Mouse (Mus musculus) CH12.LX (cell line): ENCODE measurements around the gene Bcar1. TPM values are rescaled to one million over a fixed set of nuclear protein-coding genes. Genes with fewer than 3 reads are reported as not detected.
A peak's percentile ranks its signal among the peaks of the same experiment; 100 is the strongest.

Experiments used
- DNase-seq: peaks from one replicate; pipeline ENCODE4 v3.0.0-alpha.2; 2013; ENCODE audit errors: extremely low read depth
- H3K27ac ChIP-seq: 2 replicates; pipeline ENCODE4 v1.5.1; 2012; ENCODE audit warnings: low read depth, mild to moderate bottlenecking, control low read depth, moderate library complexity; ENCODE audit not compliant: insufficient read depth
- H3K27me3 ChIP-seq: replicated peaks from 2 replicates; pipeline ENCODE3; 2012; ENCODE audit warnings: inconsistent platforms
- H3K36me3 ChIP-seq, 2 experiments: replicated peaks in 1 of 2; 2 replicates each; pipeline versions ENCODE3 to v1.6.1; 2012; ENCODE audit warnings: inconsistent platforms in 1 of 2, low read length in 1 of 2, mild to moderate bottlenecking in 1 of 2, mixed read lengths in 1 of 2, moderate library complexity in 1 of 2; ENCODE audit not compliant: control insufficient read depth in 1 of 2, insufficient read depth in 1 of 2
- H3K4me1 ChIP-seq, 2 experiments: 2 replicates each; pipeline ENCODE4 v1.6.1; 2012; ENCODE audit warnings: inconsistent platforms in 1 of 2, moderate library complexity in 1 of 2; ENCODE audit not compliant: insufficient read depth in 2 of 2, control insufficient read depth in 1 of 2
- H3K4me2 ChIP-seq: 2 replicates; pipeline ENCODE4 v1.6.1; 2012; ENCODE audit warnings: low read depth, mild to moderate bottlenecking, control low read depth; ENCODE audit not compliant: poor library complexity, insufficient read depth, severe bottlenecking
- H3K4me3 ChIP-seq, 3 experiments: fragments of 150-350 bp in 1 of 3; sonication (generic) in 1 of 3; replicated peaks in 1 of 3; 2 replicates each; pipeline versions ENCODE3 to v1.5.1; 2011 to 2012; ENCODE audit warnings: low read depth in 2 of 3, low read length in 2 of 3, mild to moderate bottlenecking in 2 of 3, moderate library complexity in 2 of 3, control low read depth in 1 of 3, improper control_type of control experiment in 1 of 3, inconsistent platforms in 1 of 3, mixed read lengths in 1 of 3; ENCODE audit not compliant: poor library complexity in 1 of 3
- H3K79me2 ChIP-seq: replicated peaks from 2 replicates; pipeline ENCODE4 v1.6.1; 2012; ENCODE audit warnings: mild to moderate bottlenecking, moderate library complexity; ENCODE audit not compliant: control insufficient read depth, poor library complexity, insufficient read depth, severe bottlenecking; ENCODE audit errors: extremely low read depth
- H3K9ac ChIP-seq: 2 replicates; pipeline ENCODE4 v1.6.1; 2012; ENCODE audit warnings: low read depth, mild to moderate bottlenecking, control low read depth, moderate library complexity; ENCODE audit not compliant: insufficient read depth
- H3K9me3 ChIP-seq: replicated peaks from 2 replicates; pipeline ENCODE3; 2012; ENCODE audit warnings: low read length, inconsistent platforms, mixed read lengths
- CTCF ChIP-seq, 2 experiments: IDR thresholded peaks in 1 of 2; conservative IDR thresholded peaks in 1 of 2; 2 replicates each; pipeline ENCODE4 v1.5.1; 2011 to 2012; ENCODE audit warnings: low read depth in 2 of 2, low read length in 2 of 2, improper control_type of control experiment in 1 of 2, inconsistent platforms in 1 of 2, mild to moderate bottlenecking in 1 of 2, moderate library complexity in 1 of 2
- E2F4 ChIP-seq: IDR thresholded peaks from 2 replicates; pipeline ENCODE4 v1.6.1; 2011; ENCODE audit warnings: low read depth, low read length, improper control_type of control experiment; ENCODE audit not compliant: insufficient replicate concordance
- ELF1 ChIP-seq: IDR thresholded peaks from 2 replicates; pipeline ENCODE4 v1.6.1; 2014; ENCODE audit warnings: low read depth, mild to moderate bottlenecking, inconsistent platforms, low read length, improper control_type of control experiment
- EP300 ChIP-seq: IDR thresholded peaks from 2 replicates; pipeline ENCODE4 v1.6.1; 2011; ENCODE audit warnings: low read length, improper control_type of control experiment
- ETS1 ChIP-seq: conservative IDR thresholded peaks from 2 replicates; pipeline ENCODE4 v1.6.1; 2012; ENCODE audit warnings: low read depth, mild to moderate bottlenecking, inconsistent platforms, low read length, improper control_type of control experiment, moderate library complexity
- HCFC1 ChIP-seq: IDR thresholded peaks from 2 replicates; pipeline ENCODE4 v1.6.1; 2012; ENCODE audit warnings: low read depth, mild to moderate bottlenecking, inconsistent platforms, low read length, improper control_type of control experiment
- MAZ ChIP-seq: IDR thresholded peaks from 2 replicates; pipeline ENCODE4 v1.6.1; 2012; ENCODE audit warnings: low read depth, mild to moderate bottlenecking, inconsistent platforms, low read length, improper control_type of control experiment, moderate library complexity
- NELFE ChIP-seq: IDR thresholded peaks from 2 replicates; pipeline ENCODE4 v1.6.1; 2011; ENCODE audit warnings: low read depth, low read length, improper control_type of control experiment
- PAX5 ChIP-seq: IDR thresholded peaks from 2 replicates; pipeline ENCODE4 v1.6.1; 2012; ENCODE audit warnings: low read length, inconsistent platforms, mixed read lengths
- RAD21 ChIP-seq: IDR thresholded peaks from 2 replicates; pipeline ENCODE4 v1.6.1; 2011; ENCODE audit warnings: low read depth, mild to moderate bottlenecking, low read length, improper control_type of control experiment, moderate library complexity
- SMC3 ChIP-seq: IDR thresholded peaks from 2 replicates; pipeline ENCODE4 v1.6.1; 2011; ENCODE audit warnings: low read depth, low read length, improper control_type of control experiment
- ZC3H11A ChIP-seq: IDR thresholded peaks from 2 replicates; pipeline ENCODE4 v1.6.1; 2012; ENCODE audit warnings: low read depth, mild to moderate bottlenecking, inconsistent platforms, low read length, improper control_type of control experiment
- ZMIZ1 ChIP-seq: IDR thresholded peaks from 2 replicates; pipeline ENCODE4 v1.6.1; 2012; ENCODE audit warnings: low read depth, mild to moderate bottlenecking, inconsistent platforms, low read length, improper control_type of control experiment
- dilution Hi-C: fragments of 300-500 bp; cut with MboI; formaldehyde crosslinking; loops from 2 replicates; pipeline ENCODE4 v1.14.3; 2020; ENCODE audit warnings: low sequenced_read_pairs; ENCODE audit not compliant: extremely low pct_unique_long_range_greater_than_20kb, extremely low pct_ligation_motif_present
- in situ Hi-C: fragments of 300-500 bp; cut with MboI; formaldehyde crosslinking; loops from 3 replicates; pipeline ENCODE4 v1.14.3; 2019; ENCODE audit warnings: low sequenced_read_pairs, low pct_ligation_motif_present, low pct_unique_long_range_greater_than_20kb, mixed read lengths
- polyA plus RNA-seq: library from polyadenylated mRNA; unstranded; fragments of >175 nt; gene quantifications from 2 replicates; pipeline ENCODE4 v1.2.1, GENCODE M21; 2012; ENCODE audit warnings: low read depth; ENCODE audit not compliant: insufficient read length
- total RNA-seq, 2 experiments: library from RNA; depleted of rRNA; stranded (reverse); fragments of 300-350 nt in 1 of 2; fragments of >200 nt in 1 of 2; gene quantifications; 2 replicates each; pipeline ENCODE4 v1.2.3; 2012 to 2014

Bcar1 gene
- total and polyA plus RNA-seq, 3 experiments, result 0.97 to 2.1 (median 1.2) TPM

DNA sequence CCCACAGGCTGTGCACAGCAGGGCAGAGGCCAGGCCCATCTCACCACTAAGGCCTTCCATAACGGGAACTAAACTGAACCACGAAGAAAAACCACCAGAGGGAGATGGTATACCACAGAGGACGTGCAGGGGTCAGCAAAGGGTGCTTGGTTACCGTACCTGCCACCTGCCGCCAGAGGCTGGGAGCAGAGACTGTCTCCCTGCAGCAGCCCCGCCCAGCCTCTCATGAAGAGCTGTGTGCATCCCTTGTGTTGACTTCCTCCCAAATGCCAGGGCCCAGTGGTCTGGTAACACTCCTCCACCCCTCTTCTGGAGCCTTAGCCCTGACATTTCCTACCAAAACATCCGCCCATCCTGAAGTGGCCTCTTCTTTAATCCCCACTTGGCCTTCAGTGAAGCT lies 4.0 kb downstream of the Bcar1 start:
- Histone ChIP-seq H3K4me1 (no peaks in the 10 kb centered on the region), H3K4me2 (no peak overlapping the region), H3K27ac (no peak overlapping the region), H3K9ac (no peak overlapping the region), H3K9me3 (peaks cover 3% of the 10 kb centered on the region), H3K79me2 (no peaks in the 10 kb centered on the region), H3K36me3 (no peaks in the 10 kb centered on the region), H3K4me3 (no peak overlapping the region), H3K27me3 (peaks cover 89% of the 10 kb centered on the region)
- dilution Hi-C loops, result no loop called here
- DNase-seq, result no peak
- TF ChIP-seq CTCF (conservative IDR thresholded peaks at IDR 0.05 in 1 of 2, IDR thresholded peaks at IDR 0.05 in 1 of 2; ENCODE audit: low read depth in 2 of 2, low read length in 2 of 2), result peak in 1 of 2 experiments; percentile 60; a peak in 2 of 4 replicates
- TF ChIP-seq RAD21, result peak; percentile 33
- TF ChIP-seq SMC3, result peak; percentile 37
- TF ChIP-seq EP300, result no peak
- in situ Hi-C loops, result loop anchor here (10.0 kb wide), 1 partner anchor 95 kb away; no protein-coding TSS in a partner anchor

- Histone ChIP-seq H3K4me1 (no peaks in the 10 kb centered on the region), H3K79me2 (no peaks in the 10 kb centered on the region), H3K4me3 (no peak overlapping the region), H3K4me2 (no peak overlapping the region), H3K27ac (no peak overlapping the region), H3K9me3 (peaks cover 3% of the 10 kb centered on the region), H3K36me3 (no peaks in the 10 kb centered on the region), H3K27me3 (peaks cover 90% of the 10 kb centered on the region), H3K9ac (no peak overlapping the region)
- in situ Hi-C loops (loop anchor here (10.0 kb wide), 1 partner anchor 96 kb away; no protein-coding TSS in a partner anchor), dilution Hi-C loops (no loop called here)
- TF ChIP-seq E2F4, result no peak
- TF ChIP-seq ZMIZ1, result no peak
- no peak for TF ChIP-seq NELFE
- TF ChIP-seq ETS1, result no peak
- TF ChIP-seq SMC3, result no peak
- TF ChIP-seq MAZ, result no peak
- TF ChIP-seq PAX5, result no peak
- DNase-seq, result no peak
Measured at GRCm38 (mm10) chr8:111738867-111739266, 4.7 kb downstream of the Bcar1 start.

DNA sequence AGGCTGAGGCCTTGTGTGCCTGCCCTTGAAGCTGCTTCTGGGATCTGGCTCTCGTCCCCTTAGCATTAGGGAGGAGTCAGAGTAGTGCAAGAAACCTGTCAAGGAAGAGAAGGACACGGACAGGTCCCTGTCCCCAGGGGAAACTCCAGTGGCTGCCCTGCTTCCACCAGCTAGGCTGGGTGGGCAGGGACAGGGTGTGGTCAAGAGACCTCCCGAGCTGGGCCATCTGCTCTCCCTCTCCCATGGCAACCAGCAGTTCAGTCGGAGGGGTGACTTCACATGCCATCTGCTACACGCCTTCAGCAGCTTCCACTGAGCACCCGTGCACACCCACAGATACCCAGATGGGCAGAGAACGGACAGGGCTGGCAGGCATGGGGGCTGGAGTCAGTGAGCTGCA lies 7.3 kb downstream of the Bcar1 start:
- Histone ChIP-seq H3K4me3 (no peak overlapping the region), H3K9ac (no peak overlapping the region)
- TF ChIP-seq ZMIZ1 (no peak), HCFC1 (no peak), ELF1 (no peak), ZC3H11A (no peak), ETS1 (no peak)
- TF ChIP-seq, all 38 proteins: peak for 0
- H3K27ac ChIP-seq, result no peak overlapping the region
- dilution Hi-C loops (no loop called here), in situ Hi-C loops (loop anchor here (10.0 kb wide), 1 partner anchor 98 kb away; no protein-coding TSS in a partner anchor)
- no peak overlapping the region for H3K4me2 ChIP-seq
- no peaks in the 10 kb centered on the region for H3K79me2 ChIP-seq
- peaks cover 3% of the 10 kb centered on the region for H3K9me3 ChIP-seq
- H3K36me3 ChIP-seq, result no peaks in the 10 kb centered on the region
- peaks cover 94% of the 10 kb centered on the region for H3K27me3 ChIP-seq
- H3K4me1 ChIP-seq, result peaks cover 2 to 6% of the 10 kb centered on the region in 2 experiments; a peak in 3 of 4 replicates
- no peak for DNase-seq
